Mouse (Mus musculus) lung, adult 2 months (tissue): Measurements from ENCODE around the gene Zfp341.

Experiments
- CTCF ChIP-seq: fragments of 200-500 bp; IDR thresholded peaks from 2 replicates; pipeline ENCODE4 v1.5.1; 2011; ENCODE audit warnings: mild to moderate bottlenecking, low read length, control low read depth; ENCODE audit not compliant: insufficient read depth
- POLR2A ChIP-seq: fragments of 200-500 bp; IDR thresholded peaks from 2 replicates; pipeline ENCODE4 v1.6.1; 2011; ENCODE audit warnings: low read depth, mild to moderate bottlenecking, control low read depth, low read length, borderline replicate concordance; ENCODE audit errors: extremely low read depth

DNA sequence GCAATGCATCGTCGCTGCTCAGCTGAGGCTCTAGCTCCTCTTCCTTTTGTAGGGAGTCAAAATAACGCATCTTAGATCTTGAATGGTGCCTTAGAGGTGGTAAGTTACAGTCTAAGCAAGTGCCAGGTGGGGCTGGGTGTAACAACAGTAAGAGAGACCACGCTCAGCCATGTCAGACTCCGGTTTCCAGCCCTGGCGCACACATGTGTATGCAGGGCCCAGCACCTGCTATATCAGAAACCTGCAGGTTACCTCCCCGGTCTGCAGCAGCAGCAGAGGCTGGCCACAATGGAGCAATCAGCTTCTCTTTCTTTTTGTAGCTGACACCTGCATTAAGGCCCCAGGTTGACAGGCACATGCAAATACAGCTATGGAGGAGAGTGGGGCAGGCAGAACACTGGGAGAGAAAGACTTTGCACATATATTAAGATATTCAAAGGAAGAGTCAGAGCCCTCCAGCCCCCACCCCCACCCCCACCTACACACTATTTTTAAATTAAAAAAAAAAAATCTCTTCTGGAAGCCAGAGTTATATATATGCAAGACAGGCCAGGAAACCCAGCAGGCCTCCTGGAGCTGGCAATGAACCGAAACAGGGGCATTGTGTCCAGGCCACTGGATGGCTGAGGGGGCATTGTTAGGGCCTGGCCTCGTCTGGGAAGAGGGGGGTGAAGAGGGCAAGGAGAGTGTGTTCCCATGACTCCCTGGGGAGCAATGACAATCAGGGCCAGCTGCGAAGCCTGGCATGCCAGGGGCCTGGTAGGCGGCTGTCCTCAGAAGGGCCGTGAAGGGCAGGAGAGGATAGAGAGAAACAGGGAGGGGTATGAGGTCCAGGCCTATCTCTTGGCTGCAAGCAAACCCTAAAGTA is 36.0 kb upstream of the Zfp341 start:
- TF ChIP-seq CTCF (no peak), POLR2A (no peak)
